Comparison of ENCODE assay signal across 9 mouse cellular contexts in the genomic region with DNA sequence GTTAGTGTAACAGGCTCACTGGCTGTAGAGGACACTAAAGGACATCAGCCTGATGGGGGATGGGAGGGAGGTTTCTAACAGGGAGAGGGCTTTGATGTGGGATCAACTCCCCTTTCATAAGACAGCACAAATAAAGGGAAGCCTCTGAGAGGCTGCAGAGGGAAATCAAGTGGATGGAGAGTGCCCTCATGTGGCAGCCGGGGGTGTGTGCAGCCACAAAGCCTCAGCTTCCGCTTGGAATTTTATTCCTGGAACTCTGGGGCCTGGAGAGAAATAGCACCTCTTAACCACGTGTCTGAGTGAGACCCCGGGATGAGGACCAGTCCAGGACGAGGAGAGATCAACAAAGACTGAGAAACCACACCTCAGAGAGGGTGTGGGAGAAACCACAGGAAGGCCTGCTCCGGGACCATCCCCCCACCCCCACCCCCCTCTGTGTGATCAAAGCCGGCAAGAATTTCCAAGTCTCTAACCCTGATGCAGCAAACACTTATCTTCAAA. TPM values are rescaled to one million over a fixed set of nuclear protein-coding genes. Genes with fewer than 3 reads are reported as not detected.
DNase-seq lines count a peak whose midpoint lies in the region; ATAC-seq and TF ChIP-seq lines count a peak whose summit lies in the region.
"Had no signal": no experiment of that assay in that cellular context is flagged by ENCODE, and none has a peak within 500 bp of the region (broad histone marks: within the 10 kb centered on the region; RNA-seq: fewer than 3 reads in every experiment).

No protein-coding gene starts in this region.

- H3K36me3 ChIP-seq in intestine, postnatal 0 days (ENCODE audit: control insufficient read depth, insufficient read depth), result no peaks in the 10 kb centered on the region
- no peaks in the 10 kb centered on the region for H3K36me3 ChIP-seq in midbrain, embryonic 11.5 days (ENCODE audit: control insufficient read depth, insufficient read depth, low read length)
- H3K36me3 ChIP-seq: G1E had no signal

- H3K4me3 ChIP-seq in intestine, postnatal 0 days (ENCODE audit: low read depth, low read length), result no peak overlapping the region
- no peak overlapping the region for H3K4me3 ChIP-seq in midbrain, embryonic 11.5 days (ENCODE audit: low read depth, low read length)

- TF ChIP-seq CTCF in intestine, postnatal 0 days (IDR thresholded peaks at IDR 0.05; ENCODE audit: low read depth), result peak; percentile 92

- H3K27ac ChIP-seq in intestine, postnatal 0 days (ENCODE audit: low read depth, low read length), result no peak overlapping the region
- no peak overlapping the region for H3K27ac ChIP-seq in midbrain, embryonic 11.5 days (ENCODE audit: low read depth, low read length)

- H3K27me3 ChIP-seq in intestine, postnatal 0 days (replicated peaks; ENCODE audit: control insufficient read depth, insufficient read depth, low read length), result no peaks in the 10 kb centered on the region
- H3K27me3 ChIP-seq in midbrain, embryonic 11.5 days (ENCODE audit: control insufficient read depth, insufficient read depth, low read length), result no peaks in the 10 kb centered on the region

- peak; percentile 68 for ATAC-seq in granulocyte monocyte progenitor cell, adult 5-6 weeks (replicated peaks; ENCODE audit: poor library complexity, severe bottlenecking)
- ATAC-seq in intestine, postnatal 0 days, result peak; percentile 35; the same call in 1 of the 2 replicates
- ATAC-seq in midbrain, embryonic 11.5 days (ENCODE audit: low FRiP score), result peak; percentile 87

- peak; percentile 28 to 42 for DNase-seq in urinary bladder, adult 18-20 months (ENCODE audit: low spot score in 2 of 2)
- DNase-seq in urinary bladder, postnatal 10 days (ENCODE audit: low spot score), result no peak
- DNase-seq in embryo, embryonic 9.5 days (ENCODE audit: extremely low spot score), result peak; percentile 86
- DNase-seq in left cerebral cortex, postnatal 4 days, result peak; percentile 70
- peak; percentile 97 for DNase-seq in midbrain, embryonic 11.5 days (ENCODE audit: low spot score, missing footprints)
- DNase-seq in spleen, adult 18-20 months, result peak; percentile 8 to 37

- no peaks in the 10 kb centered on the region for H3K9me3 ChIP-seq in intestine, postnatal 0 days (ENCODE audit: control insufficient read depth)
- H3K9me3 ChIP-seq in midbrain, embryonic 11.5 days (ENCODE audit: control insufficient read depth, low read length), result no peaks in the 10 kb centered on the region

- intact Hi-C loops in left cerebral cortex, postnatal 4 days (cut with DNase I), result loop anchor here (5.0 kb wide), 1 partner anchor 299 kb away; no protein-coding TSS in a partner anchor

- no peak overlapping the region for H3K9ac ChIP-seq in intestine, postnatal 0 days (ENCODE audit: low read depth, low read length)
- H3K9ac ChIP-seq in midbrain, embryonic 11.5 days (ENCODE audit: low read length), result peak overlapping the region; percentile 35; the same call in 1 of the 2 replicates

- WGBS in intestine, postnatal 0 days, result 1% methylated on average over 7 of the region's 7 CpGs
- WGBS in midbrain, embryonic 11.5 days, result 1% methylated on average over 7 of the region's 7 CpGs

- no peaks in the 10 kb centered on the region for H3K4me1 ChIP-seq in intestine, postnatal 0 days (replicated peaks; ENCODE audit: control insufficient read depth, insufficient read depth, low read length)
- H3K4me1 ChIP-seq in midbrain, embryonic 11.5 days (ENCODE audit: control insufficient read depth, insufficient read depth, low read length), result peaks cover 10% of the 10 kb centered on the region

- 0 out of 2 replicates have a peak overlapping the region, but pooled peaks have one; percentile 27 for H3K4me2 ChIP-seq in intestine, postnatal 0 days (replicated peaks; ENCODE audit: low read depth)
- H3K4me2 ChIP-seq in midbrain, embryonic 11.5 days, result peak overlapping the region; percentile 17; the same call in 1 of the 2 replicates

RNA-seq across cellular contexts. Expression of gene Pcnx2, which starts 27.2 kb away (rescaled TPM):
- not detected in 2 replicates for total RNA-seq in granulocyte monocyte progenitor cell, adult 5-6 weeks (2014; fragmentation: Nextera tagmentation)
- not detected in 2 replicates for total RNA-seq in granulocyte monocyte progenitor cell, adult 5-6 weeks (2017)
- polyA plus RNA-seq in intestine, postnatal 0 days (2015; fragmentation: Nextera tagmentation; extraction: Ambion mirVana), result 0.04 and 0.29 TPM in 2 replicates
- total RNA-seq in left cerebral cortex, postnatal 4 days (2021), result 10 to 100 TPM; 27.4 to 31.1 TPM
- polyA plus RNA-seq in midbrain, embryonic 11.5 days (2014; fragmentation: Nextera tagmentation; extraction: Ambion mirVana), result 0.40 and 0.74 TPM in 2 replicates
- polyA plus RNA-seq: G1E had no signal

RNA-seq across cellular contexts. Expression of gene Map3k21, which starts 39.4 kb away (rescaled TPM):
- not detected in 2 replicates for total RNA-seq in granulocyte monocyte progenitor cell, adult 5-6 weeks (2014; fragmentation: Nextera tagmentation)
- total RNA-seq in granulocyte monocyte progenitor cell, adult 5-6 weeks (2017), result not detected in 2 replicates
- polyA plus RNA-seq in intestine, postnatal 0 days (2015; fragmentation: Nextera tagmentation; extraction: Ambion mirVana), result 4.5 and 5.1 TPM in 2 replicates
- 1 to 10 TPM; 3.6 to 3.8 TPM for total RNA-seq in left cerebral cortex, postnatal 4 days (2021)
- polyA plus RNA-seq in midbrain, embryonic 11.5 days (2014; fragmentation: Nextera tagmentation; extraction: Ambion mirVana), result 0.03 and 0.11 TPM in 2 replicates
- polyA plus RNA-seq: G1E had no signal

Comparison
In these comparisons a context has a peak if more than half of its experiments do, and no peak if none do; other contexts are left out.
1. ATAC-seq: peak in every context shown above with its lines; median percentile 87 in midbrain, embryonic 11.5 days; 68 in granulocyte monocyte progenitor cell, adult 5-6 weeks; 35 in intestine, postnatal 0 days.
2. RNA of gene Pcnx2, which starts 27.2 kb away (total RNA-seq): 27.4 to 31.1 TPM in left cerebral cortex, postnatal 4 days; not detected in granulocyte monocyte progenitor cell, adult 5-6 weeks; every median in the first group is over 10 times any median in the second.
3. RNA of gene Map3k21, which starts 39.4 kb away (total RNA-seq): 3.6 to 3.8 TPM in left cerebral cortex, postnatal 4 days; not detected in granulocyte monocyte progenitor cell, adult 5-6 weeks; every median in the first group is over 4 times any median in the second.